Mouse (Mus musculus): ENCODE measurements around the gene Sncb.

Gene Sncb

GRCm38 (mm10) chr13:54758045-54758755, 8.2 kb downstream of the Sncb start:
- no peak for TF ChIP-seq GATA4 (IDR thresholded peaks at IDR 0.05; ENCODE audit: insufficient replicate concordance, low read length)

GRCm38 (mm10) chr13:54757093-54757830, 9.1 kb downstream of the Sncb start:
- no peak for TF ChIP-seq GATA4 (IDR thresholded peaks at IDR 0.05; ENCODE audit: insufficient replicate concordance, low read length)

GRCm38 (mm10) chr13:54756156-54756712, 10.2 kb downstream of the Sncb start:
- TF ChIP-seq GATA4 (IDR thresholded peaks at IDR 0.05; ENCODE audit: insufficient replicate concordance, low read length) = no peak

DNA sequence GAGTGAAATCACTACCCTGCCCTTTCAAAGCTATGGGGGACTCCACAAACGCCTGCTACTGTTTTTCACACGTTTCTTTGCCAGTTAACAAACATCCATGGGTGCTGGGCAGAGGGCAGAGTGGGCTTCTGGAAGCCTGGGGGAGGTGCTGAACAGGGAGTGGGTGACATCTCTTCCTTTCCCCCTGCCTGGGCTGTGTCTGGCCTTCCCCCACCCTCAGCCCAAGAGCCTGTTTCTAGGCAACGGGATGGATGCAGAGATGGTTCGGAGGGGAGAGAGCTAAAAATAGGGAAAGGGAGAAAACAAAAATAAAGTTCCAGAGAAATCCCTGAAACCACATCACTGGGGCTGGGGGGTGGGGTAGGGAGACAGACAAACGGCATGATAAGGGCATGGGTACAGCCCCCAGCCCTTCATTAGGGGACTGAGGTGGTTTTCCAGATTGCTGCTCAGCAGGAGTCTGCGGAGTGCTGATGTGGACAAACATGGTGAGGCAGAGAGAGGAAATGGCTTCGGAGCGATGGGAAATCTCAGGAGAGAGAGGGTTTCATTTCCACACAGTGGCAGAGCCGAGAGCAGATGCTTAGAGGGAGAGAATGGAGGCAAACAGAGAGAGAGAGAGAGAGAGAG, 11.1 kb downstream of the Sncb start:
- no peak for TF ChIP-seq GATA4 (IDR thresholded peaks at IDR 0.05; ENCODE audit: insufficient replicate concordance, low read length)

DNA sequence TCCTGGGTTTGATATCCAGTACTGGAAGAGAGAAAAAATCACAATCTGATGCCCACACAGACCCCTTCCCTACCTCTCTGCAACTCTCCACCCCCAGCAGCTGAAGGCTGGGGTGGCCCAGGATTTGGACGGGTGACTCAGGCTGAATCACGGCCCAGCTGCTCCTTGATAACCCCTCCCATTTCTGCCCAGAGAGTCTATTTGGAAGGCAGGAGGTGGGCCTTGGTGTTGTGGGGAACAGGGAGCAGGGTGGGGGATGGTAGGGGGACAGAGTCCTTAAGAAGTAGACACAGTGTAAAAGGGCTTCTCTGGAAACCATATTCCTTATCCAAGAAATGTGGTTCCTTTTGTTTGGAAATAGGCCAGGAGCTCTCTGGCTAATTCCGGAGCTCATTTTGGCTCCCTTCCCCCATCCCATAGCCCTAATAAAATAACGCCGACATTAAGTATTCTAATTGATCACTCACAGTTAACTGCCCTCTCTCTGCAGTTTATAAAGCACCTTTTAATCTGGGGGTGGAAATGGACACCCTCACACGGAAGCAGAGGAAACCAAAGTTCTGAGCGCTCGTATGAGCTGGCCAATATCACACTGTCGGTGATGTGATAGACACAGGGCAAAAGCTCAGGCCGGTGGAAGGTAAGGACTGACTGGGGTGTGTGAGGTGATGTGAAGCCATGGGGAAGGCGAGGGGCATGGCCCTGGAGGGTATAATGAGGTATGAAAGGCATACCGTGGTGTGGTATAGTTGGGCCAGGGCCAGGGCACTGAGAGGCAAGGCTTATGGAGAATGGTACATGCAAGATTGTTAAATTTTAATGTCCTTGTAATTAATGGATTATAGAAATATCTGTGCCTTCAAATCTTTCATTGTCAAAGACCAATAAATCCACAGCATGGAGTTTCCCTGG, 12.0 kb downstream of the Sncb start:
- no peak for TF ChIP-seq GATA4 (IDR thresholded peaks at IDR 0.05; ENCODE audit: insufficient replicate concordance, low read length)

DNA sequence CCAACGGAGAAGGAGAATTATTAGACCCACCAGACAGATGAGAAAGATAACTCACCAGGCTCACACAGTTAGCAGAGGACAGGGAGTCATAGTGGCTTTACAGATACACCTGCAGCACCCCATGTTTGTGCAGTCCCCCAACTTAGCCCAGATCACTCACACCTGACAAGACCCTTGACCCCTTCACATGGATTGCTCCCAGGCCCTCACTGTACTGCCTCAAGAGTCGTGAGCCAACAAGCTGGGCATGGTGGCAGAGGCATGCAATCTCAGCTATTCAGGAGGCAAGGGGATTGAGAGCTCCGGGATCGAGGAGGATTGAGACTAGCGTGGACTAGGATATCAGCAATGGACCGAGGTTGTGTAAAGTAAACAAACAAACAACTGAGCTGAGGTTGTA, 12.7 kb downstream of the Sncb start:
- TF ChIP-seq GATA4 (IDR thresholded peaks at IDR 0.05; ENCODE audit: insufficient replicate concordance, low read length) = no peak

GRCm38 (mm10) chr13:54752656-54753055, 13.7 kb downstream of the Sncb start:
- TF ChIP-seq GATA4 (IDR thresholded peaks at IDR 0.05; ENCODE audit: insufficient replicate concordance, low read length) = no peak

DNA sequence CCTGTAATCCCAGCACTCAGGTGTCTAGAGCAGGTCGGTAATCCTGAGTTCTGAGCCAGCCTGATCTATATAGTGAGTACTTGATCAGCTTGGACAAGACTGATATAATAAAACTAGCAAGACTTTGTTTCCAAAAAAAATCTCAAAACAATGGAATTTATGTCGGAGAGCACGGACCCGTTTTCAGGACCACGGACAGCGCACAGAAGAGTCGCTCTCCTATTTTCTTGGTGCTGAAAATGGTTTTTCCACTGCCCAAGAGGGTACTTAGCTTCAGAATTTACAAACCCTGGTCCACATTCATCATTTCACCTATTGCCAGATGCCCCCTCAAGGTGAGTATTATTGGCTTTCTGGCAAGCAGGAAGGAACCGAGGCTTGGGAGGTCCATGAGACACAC, 15.7 kb downstream of the Sncb start:
- no peak for TF ChIP-seq GATA4 (IDR thresholded peaks at IDR 0.05; ENCODE audit: insufficient replicate concordance, low read length)

- TF ChIP-seq GATA4 (IDR thresholded peaks at IDR 0.05; ENCODE audit: insufficient replicate concordance, low read length) = no peak
These were observed 16.5 kb downstream of the Sncb start, which contains the start of gene Gprin1 for GRCm38 (mm10) chr13:54749864-54750411. TSS of gene Gprin1 (minus strand) at chr13:54749874.

GRCm38 (mm10) chr13:54749061-54749863, 17.1 kb downstream of the Sncb start:
- TF ChIP-seq GATA4 (IDR thresholded peaks at IDR 0.05; ENCODE audit: insufficient replicate concordance, low read length) = no peak

- no peak for TF ChIP-seq GATA4 (IDR thresholded peaks at IDR 0.05; ENCODE audit: insufficient replicate concordance, low read length)
These were observed 17.7 kb downstream of the Sncb start for GRCm38 (mm10) chr13:54748721-54749060.

GRCm38 (mm10) chr13:54748190-54748589, 18.2 kb downstream of the Sncb start:
- no peak for TF ChIP-seq GATA4 (IDR thresholded peaks at IDR 0.05; ENCODE audit: insufficient replicate concordance, low read length)

GRCm38 (mm10) chr13:54746896-54747295, 19.5 kb downstream of the Sncb start:
- no peak for TF ChIP-seq GATA4 (IDR thresholded peaks at IDR 0.05; ENCODE audit: insufficient replicate concordance, low read length)

- no peak for TF ChIP-seq GATA4 (IDR thresholded peaks at IDR 0.05; ENCODE audit: insufficient replicate concordance, low read length)
These were observed 20.3 kb downstream of the Sncb start for GRCm38 (mm10) chr13:54746110-54746509.
